Mouse (Mus musculus) cerebellum, adult 2 months (tissue): ENCODE data around the gene Adgrv1. TPM values are rescaled to one million over a fixed set of nuclear protein-coding genes. Genes with fewer than 3 reads are reported as not detected.
A peak's percentile ranks its signal among the peaks of the same experiment; 100 is the strongest.

Experiments used
- DNase-seq, 2 experiments: peaks; one replicate each; pipeline ENCODE4 v3.0.0; 2021
- H3K27ac ChIP-seq: fragments of 200-500 bp; 2 replicates; pipeline ENCODE4 v1.5.1; 2012; ENCODE audit warnings: low read length, control low read depth, inconsistent platforms; ENCODE audit not compliant: insufficient read depth
- H3K27me3 ChIP-seq: fragments of 200-500 bp; 2 replicates; pipeline ENCODE4 v1.6.1; 2012; ENCODE audit warnings: inconsistent platforms, mild to moderate bottlenecking, low read length, moderate library complexity; ENCODE audit not compliant: control insufficient read depth, insufficient read depth
- H3K4me1 ChIP-seq: fragments of 200-500 bp; 2 replicates; pipeline ENCODE4 v1.6.1; 2011; ENCODE audit warnings: low read length; ENCODE audit not compliant: control insufficient read depth, insufficient read depth
- H3K4me3 ChIP-seq: fragments of 200-500 bp; replicated peaks from 2 replicates; pipeline ENCODE3; 2011; ENCODE audit warnings: mild to moderate bottlenecking, low read depth, low read length, control low read depth; ENCODE audit not compliant: insufficient read depth
- CTCF ChIP-seq: fragments of 200-500 bp; IDR thresholded peaks from 2 replicates; pipeline ENCODE4 v1.5.1; 2011; ENCODE audit warnings: low read depth, mild to moderate bottlenecking, control low read depth, low read length, moderate library complexity, borderline replicate concordance; ENCODE audit not compliant: insufficient read depth
- POLR2A ChIP-seq: fragments of 200-500 bp; IDR thresholded peaks from 2 replicates; pipeline ENCODE4 v1.6.1; 2011; ENCODE audit warnings: low read length, control low read depth, borderline replicate concordance; ENCODE audit not compliant: insufficient read depth
- WGBS: fragments of 180-500 bp; shearing (Covaris S2); methylation state at CpG from one replicate; pipeline ENCODE4 v1.1.7; 2018; 5-methylcytosine and 5-hydroxymethylcytosine counted together
- polyA plus RNA-seq: library from polyadenylated mRNA; depleted of rRNA; stranded (reverse); fragments of >200 nt; gene quantifications from 2 replicates; pipeline ENCODE4 v1.2.3, GENCODE M21; 2012

The Adgrv1 gene
- polyA plus RNA-seq, 1 experiment: 3.4 TPM

DNA sequence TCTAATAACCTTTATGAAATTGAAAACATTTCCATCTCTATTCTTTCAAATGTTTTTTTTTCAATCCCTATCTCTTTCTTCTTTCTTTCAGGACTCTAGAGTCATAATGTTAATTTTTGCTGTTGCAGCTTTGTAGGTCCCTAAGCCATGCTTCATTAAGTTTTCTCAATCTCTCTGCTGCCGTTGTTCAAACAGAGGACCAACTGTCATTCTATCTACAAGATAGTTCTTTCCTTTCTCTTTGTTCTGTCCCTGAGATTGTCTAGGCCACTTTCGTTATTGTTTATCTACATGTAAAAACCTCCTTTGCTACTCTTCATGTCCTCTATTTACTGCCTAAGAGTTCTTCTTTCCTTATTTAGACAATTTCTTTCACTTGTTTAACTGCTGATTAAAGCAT is 230.8 kb downstream of the Adgrv1 start:
- Histone ChIP-seq H3K4me1 (peaks cover 4% of the 10 kb centered on the region), H3K4me3 (no peak overlapping the region), H3K27ac (no peak overlapping the region), H3K27me3 (no peaks in the 10 kb centered on the region)
- WGBS: 36% methylated on average over 2 of the region's 2 CpGs
- no peak for TF ChIP-seq POLR2A
- DNase-seq: no peak

DNA sequence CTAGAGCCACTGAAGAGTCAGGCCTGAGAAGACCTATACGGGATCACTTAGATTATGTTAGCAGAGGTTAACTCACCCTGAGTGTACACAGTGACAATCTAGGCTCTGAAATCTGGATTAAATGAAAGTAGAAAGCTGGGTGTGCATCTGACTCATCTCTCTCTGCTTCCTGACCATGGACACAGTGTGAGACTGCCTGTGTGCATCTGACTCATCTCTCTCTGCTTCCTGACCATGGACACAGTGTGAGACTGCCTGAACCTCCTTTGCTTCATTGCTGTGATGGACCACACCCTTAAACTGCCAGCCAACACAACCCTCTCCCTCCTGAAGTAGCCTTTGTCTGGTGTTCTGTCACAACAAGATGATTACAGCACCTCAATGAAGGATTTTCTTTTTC is 231.2 kb downstream of the Adgrv1 start:
- H3K4me3 ChIP-seq: no peak overlapping the region
- TF ChIP-seq POLR2A (no peak), CTCF (no peak)
- 41% methylated on average over 1 of the region's 1 CpGs for WGBS
- no peaks in the 10 kb centered on the region for H3K27me3 ChIP-seq
- H3K27ac ChIP-seq: no peak overlapping the region
- peaks cover 4% of the 10 kb centered on the region for H3K4me1 ChIP-seq
- peak in 1 of 2 experiments; percentile 36 for DNase-seq

DNA sequence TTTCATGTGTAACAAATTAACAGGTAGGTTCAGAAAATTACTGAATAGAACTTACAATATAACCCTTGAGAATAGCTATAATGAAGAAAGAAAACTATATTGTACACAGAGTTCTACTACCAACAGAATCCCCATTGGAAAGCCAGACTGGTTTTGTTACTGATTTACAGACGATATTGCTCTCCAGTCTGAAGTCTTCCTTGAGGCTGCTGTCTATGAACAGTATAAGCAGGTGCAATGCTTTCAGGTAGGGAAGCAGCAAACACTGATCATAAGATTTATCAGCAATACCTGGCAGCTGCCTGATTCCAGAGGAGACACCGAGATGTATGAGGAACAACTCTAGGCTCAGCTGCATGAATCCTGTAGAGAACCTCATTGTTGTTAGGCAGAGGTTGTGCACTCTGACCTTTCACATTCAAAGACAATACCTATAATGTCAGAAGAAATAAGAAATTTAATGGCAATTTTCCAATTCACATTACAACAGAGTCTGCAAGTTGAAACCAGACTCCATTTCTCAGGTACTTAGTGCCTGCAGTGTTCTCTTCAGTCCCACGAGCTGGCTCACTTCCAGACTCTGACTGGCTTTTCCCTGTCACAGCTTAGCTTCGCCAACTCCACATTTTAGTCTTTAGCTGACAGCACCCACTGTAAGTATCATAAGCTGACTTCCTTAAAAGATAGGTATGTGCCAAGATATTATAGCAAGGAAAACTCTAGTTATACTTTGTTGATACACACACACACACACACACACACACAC is 247.2 kb downstream of the Adgrv1 start:
- WGBS: 64% methylated on average over 4 of the region's 4 CpGs
- no peak overlapping the region for H3K27ac ChIP-seq
- H3K4me3 ChIP-seq: no peak overlapping the region
- no peak for DNase-seq
- TF ChIP-seq POLR2A: no peak
- no peak for TF ChIP-seq CTCF
- H3K27me3 ChIP-seq: no peaks in the 10 kb centered on the region
- no peaks in the 10 kb centered on the region for H3K4me1 ChIP-seq

DNA sequence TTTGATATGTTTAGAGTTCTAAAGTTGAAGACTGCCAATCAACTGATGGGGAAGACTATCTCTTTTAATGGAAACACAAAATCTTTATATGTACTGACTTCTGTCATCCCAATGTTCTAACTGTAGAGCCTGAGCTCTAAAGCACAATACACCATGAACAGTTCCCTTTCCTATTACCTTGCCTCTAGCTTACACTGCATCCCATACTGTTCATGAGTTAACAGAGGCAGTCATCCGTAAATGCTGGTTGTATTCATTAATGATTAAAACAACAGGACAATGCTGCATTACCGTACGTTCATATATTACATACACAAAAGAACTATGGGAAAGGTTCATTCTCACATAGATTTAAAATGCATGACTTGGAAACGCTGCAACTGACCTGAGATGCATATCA is 251.1 kb downstream of the Adgrv1 start:
- Histone ChIP-seq H3K4me1 (no peaks in the 10 kb centered on the region), H3K27me3 (no peaks in the 10 kb centered on the region), H3K27ac (no peak overlapping the region), H3K4me3 (no peak overlapping the region)
- WGBS: 60% methylated on average over 4 of the region's 4 CpGs
- no peak for DNase-seq
- TF ChIP-seq CTCF (no peak), POLR2A (no peak)

DNA sequence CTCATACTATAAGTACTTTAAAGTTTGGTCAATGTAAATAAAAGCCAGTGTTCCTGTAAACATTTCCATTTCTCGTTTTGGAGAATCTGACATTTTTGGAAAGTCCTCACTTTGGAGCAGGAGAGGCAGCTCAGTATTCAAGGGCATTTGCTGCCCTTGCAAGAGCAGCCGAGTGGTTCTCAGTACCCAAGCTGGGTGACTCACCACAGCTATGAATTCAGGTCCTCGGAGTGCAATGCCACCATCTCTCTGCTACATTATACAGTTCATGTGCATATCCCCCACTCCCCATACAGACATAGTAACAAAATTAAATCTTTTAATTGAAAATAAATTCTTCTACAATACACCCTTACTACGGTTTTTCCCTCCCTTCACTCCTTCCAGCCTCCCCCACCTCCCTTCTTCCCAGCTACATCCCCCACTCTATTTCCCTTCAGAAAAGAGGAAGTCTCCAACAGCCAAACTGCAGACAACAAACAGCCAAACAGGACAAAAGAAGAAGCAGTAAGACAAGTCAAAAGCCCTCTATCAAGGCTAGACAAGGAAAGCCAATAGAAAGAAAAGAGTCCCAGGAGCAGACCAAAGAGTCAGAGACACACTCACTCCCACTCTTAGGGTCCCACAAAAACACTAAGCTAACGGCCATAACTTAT is 262.0 kb downstream of the Adgrv1 start:
- Histone ChIP-seq H3K27ac (no peak overlapping the region), H3K27me3 (no peaks in the 10 kb centered on the region), H3K4me3 (no peak overlapping the region), H3K4me1 (no peaks in the 10 kb centered on the region)
- no peak for DNase-seq
- 86% methylated on average over 5 of the region's 5 CpGs for WGBS
- TF ChIP-seq POLR2A: no peak
- no peak for TF ChIP-seq CTCF

DNA sequence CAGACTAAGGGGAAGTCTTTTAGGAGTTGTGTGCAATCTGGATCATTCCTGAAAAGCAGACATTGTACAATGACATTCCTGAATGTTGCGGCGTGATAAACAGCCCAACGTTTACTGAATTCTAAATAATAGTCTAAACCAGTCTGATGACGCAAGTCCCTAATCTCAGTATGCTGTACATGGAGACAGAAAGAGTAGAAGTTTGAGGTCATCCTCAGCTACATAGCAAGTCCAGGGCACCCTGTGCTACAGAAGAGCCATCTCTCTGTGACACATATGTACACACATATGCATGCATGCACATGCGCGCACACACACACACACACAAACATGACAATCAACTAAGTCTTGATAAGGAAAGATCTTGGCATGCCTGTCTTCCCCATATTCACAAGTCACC is 262.8 kb downstream of the Adgrv1 start:
- no peak for TF ChIP-seq CTCF
- TF ChIP-seq POLR2A: no peak
- 94% methylated on average over 6 of the region's 6 CpGs for WGBS
- DNase-seq: no peak
- no peaks in the 10 kb centered on the region for H3K4me1 ChIP-seq
- H3K27me3 ChIP-seq: no peaks in the 10 kb centered on the region
- no peak overlapping the region for H3K4me3 ChIP-seq
- H3K27ac ChIP-seq: no peak overlapping the region

DNA sequence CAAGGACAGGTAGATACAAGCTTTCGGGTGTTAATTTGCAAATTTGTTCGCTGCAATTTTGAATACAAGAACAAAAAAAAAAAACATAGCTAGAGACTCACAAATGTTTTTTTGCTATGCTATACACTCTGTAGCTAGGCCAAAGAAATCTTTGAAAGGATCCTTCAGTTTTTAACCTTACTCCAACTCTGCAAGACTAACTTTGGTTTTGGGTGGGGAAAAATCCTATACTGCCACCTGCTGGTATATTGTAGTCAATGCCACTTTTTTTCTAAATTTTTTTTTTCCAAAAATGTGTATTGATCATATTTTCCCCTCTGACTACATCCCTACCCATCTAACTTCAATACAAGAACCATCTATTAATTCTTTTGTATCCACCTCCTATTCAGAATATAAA is 263.4 kb downstream of the Adgrv1 start:
- no peak for DNase-seq
- Histone ChIP-seq H3K4me3 (no peak overlapping the region), H3K4me1 (no peaks in the 10 kb centered on the region), H3K27ac (no peak overlapping the region), H3K27me3 (no peaks in the 10 kb centered on the region)
- 89% methylated on average over 2 of the region's 2 CpGs for WGBS
- no peak for TF ChIP-seq CTCF
- TF ChIP-seq POLR2A: no peak

DNA sequence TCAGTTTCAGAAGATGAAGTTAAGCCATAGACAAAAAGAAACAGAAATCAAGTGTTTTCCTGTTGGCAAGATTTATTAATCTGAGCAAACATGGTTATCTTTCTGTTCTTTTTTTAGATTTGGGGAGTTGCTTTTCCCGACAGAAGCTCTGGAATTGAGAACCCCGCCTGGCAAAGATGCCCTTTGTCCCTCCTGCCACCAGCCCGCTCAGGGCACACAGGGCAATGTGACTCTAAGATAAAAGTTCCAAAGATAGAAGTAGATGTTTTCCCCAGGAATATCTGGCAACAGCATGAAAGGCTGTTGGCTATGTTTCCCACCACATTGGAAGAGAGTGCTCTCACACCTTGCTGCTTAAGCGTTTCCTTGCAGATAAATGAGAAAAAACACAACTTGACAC is 264.0 kb downstream of the Adgrv1 start:
- WGBS: 79% methylated on average over 4 of the region's 4 CpGs
- H3K4me1 ChIP-seq: no peaks in the 10 kb centered on the region
- no peak for DNase-seq
- H3K27ac ChIP-seq: no peak overlapping the region
- TF ChIP-seq CTCF (no peak), POLR2A (no peak)
- no peak overlapping the region for H3K4me3 ChIP-seq
- H3K27me3 ChIP-seq: no peaks in the 10 kb centered on the region
